Mouse (Mus musculus): ENCODE data around the gene Rbbp4. TPM values are rescaled to one million over a fixed set of nuclear protein-coding genes. Genes with fewer than 3 reads are reported as not detected.

The Rbbp4 gene
- polyA plus RNA-seq, 1 experiment = 55.5 TPM

- H3K27me3 ChIP-seq (ENCODE audit: control insufficient read depth, insufficient read depth, low read length) = no peaks in the 10 kb centered on the region
- H3K4me1 ChIP-seq (replicated peaks; ENCODE audit: control insufficient read depth, insufficient read depth, low read length) = no peaks in the 10 kb centered on the region
- peaks cover 19% of the 10 kb centered on the region for H3K36me3 ChIP-seq (ENCODE audit: control insufficient read depth, insufficient read depth, low read length)
- DNase-seq = no peak
- no peak overlapping the region for H3K27ac ChIP-seq (ENCODE audit: control insufficient read depth, insufficient read depth, low read length)
- H3K4me3 ChIP-seq (ENCODE audit: control insufficient read depth, insufficient read depth, low read length) = no peak overlapping the region
- no peak for TF ChIP-seq POLR2A (IDR thresholded peaks at IDR 0.05; ENCODE audit: control insufficient read depth, extremely low read depth, insufficient read depth, low read length, poor library complexity)
- no peak for TF ChIP-seq CTCF (IDR thresholded peaks at IDR 0.05; ENCODE audit: borderline replicate concordance, control insufficient read depth, extremely low read depth, insufficient read depth, low read length, poor library complexity)
- 95% methylated on average over 9 of the region's 9 CpGs for WGBS
Measured at GRCm38 (mm10) chr4:129303816-129304215, 31.4 kb downstream of the Rbbp4 start.

GRCm38 (mm10) chr4:129303401-129303800, 31.8 kb downstream of the Rbbp4 start:
- H3K27me3 ChIP-seq (ENCODE audit: control insufficient read depth, insufficient read depth, low read length) = no peaks in the 10 kb centered on the region
- peaks cover 16% of the 10 kb centered on the region for H3K36me3 ChIP-seq (ENCODE audit: control insufficient read depth, insufficient read depth, low read length)
- no peak overlapping the region for H3K4me3 ChIP-seq (ENCODE audit: control insufficient read depth, insufficient read depth, low read length)
- H3K4me1 ChIP-seq (replicated peaks; ENCODE audit: control insufficient read depth, insufficient read depth, low read length) = no peaks in the 10 kb centered on the region
- WGBS = 80% methylated on average over 5 of the region's 5 CpGs
- DNase-seq = no peak
- TF ChIP-seq CTCF (IDR thresholded peaks at IDR 0.05; ENCODE audit: borderline replicate concordance, control insufficient read depth, extremely low read depth, insufficient read depth, low read length, poor library complexity) = no peak
- no peak for TF ChIP-seq POLR2A (IDR thresholded peaks at IDR 0.05; ENCODE audit: control insufficient read depth, extremely low read depth, insufficient read depth, low read length, poor library complexity)
- no peak overlapping the region for H3K27ac ChIP-seq (ENCODE audit: control insufficient read depth, insufficient read depth, low read length)

DNA sequence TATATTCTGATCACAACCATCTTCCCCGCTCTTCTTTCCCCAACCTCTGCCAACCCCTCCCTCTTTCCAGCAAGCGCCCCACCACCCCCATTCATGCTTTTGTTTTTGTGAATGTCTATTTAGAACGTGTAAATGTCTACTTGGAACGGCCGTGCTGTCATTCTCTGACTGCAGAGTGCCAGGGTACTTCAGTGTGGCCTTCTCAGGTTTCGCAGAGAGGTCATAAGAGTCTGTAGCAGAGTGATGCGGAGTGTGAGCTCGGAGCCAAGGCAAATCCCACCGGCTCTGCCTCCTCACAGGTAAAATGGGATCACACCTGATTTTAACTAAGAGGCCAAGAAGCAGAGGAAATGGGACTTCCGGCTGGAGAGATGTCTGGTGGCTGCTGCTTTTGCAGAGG, 36.0 kb downstream of the Rbbp4 start:
- Histone ChIP-seq H3K27ac (ENCODE audit: control insufficient read depth, insufficient read depth, low read length) (no peak overlapping the region), H3K36me3 (ENCODE audit: control insufficient read depth, insufficient read depth, low read length) (no peaks in the 10 kb centered on the region), H3K27me3 (ENCODE audit: control insufficient read depth, insufficient read depth, low read length) (no peaks in the 10 kb centered on the region), H3K4me3 (ENCODE audit: control insufficient read depth, insufficient read depth, low read length) (no peak overlapping the region), H3K4me1 (replicated peaks; ENCODE audit: control insufficient read depth, insufficient read depth, low read length) (no peaks in the 10 kb centered on the region)
- 92% methylated on average over 10 of the region's 10 CpGs for WGBS
- DNase-seq = no peak
- TF ChIP-seq POLR2A (IDR thresholded peaks at IDR 0.05; ENCODE audit: control insufficient read depth, extremely low read depth, insufficient read depth, low read length, poor library complexity) (no peak), CTCF (IDR thresholded peaks at IDR 0.05; ENCODE audit: borderline replicate concordance, control insufficient read depth, extremely low read depth, insufficient read depth, low read length, poor library complexity) (no peak)

- WGBS = 92% methylated on average over 4 of the region's 4 CpGs
- H3K4me1 ChIP-seq (replicated peaks; ENCODE audit: control insufficient read depth, insufficient read depth, low read length) = no peaks in the 10 kb centered on the region
- no peak for DNase-seq
- H3K4me3 ChIP-seq (ENCODE audit: control insufficient read depth, insufficient read depth, low read length) = no peak overlapping the region
- no peaks in the 10 kb centered on the region for H3K36me3 ChIP-seq (ENCODE audit: control insufficient read depth, insufficient read depth, low read length)
- TF ChIP-seq POLR2A (IDR thresholded peaks at IDR 0.05; ENCODE audit: control insufficient read depth, extremely low read depth, insufficient read depth, low read length, poor library complexity) = no peak
- TF ChIP-seq CTCF (IDR thresholded peaks at IDR 0.05; ENCODE audit: borderline replicate concordance, control insufficient read depth, extremely low read depth, insufficient read depth, low read length, poor library complexity) = no peak
- no peaks in the 10 kb centered on the region for H3K27me3 ChIP-seq (ENCODE audit: control insufficient read depth, insufficient read depth, low read length)
- H3K27ac ChIP-seq (ENCODE audit: control insufficient read depth, insufficient read depth, low read length) = no peak overlapping the region
Measured at GRCm38 (mm10) chr4:129297724-129298123, 37.4 kb downstream of the Rbbp4 start.

GRCm38 (mm10) chr4:129296066-129296465, 39.1 kb downstream of the Rbbp4 start:
- WGBS = 93% methylated on average over 7 of the region's 7 CpGs
- no peaks in the 10 kb centered on the region for H3K27me3 ChIP-seq (ENCODE audit: control insufficient read depth, insufficient read depth, low read length)
- no peak overlapping the region for H3K4me3 ChIP-seq (ENCODE audit: control insufficient read depth, insufficient read depth, low read length)
- TF ChIP-seq POLR2A (IDR thresholded peaks at IDR 0.05; ENCODE audit: control insufficient read depth, extremely low read depth, insufficient read depth, low read length, poor library complexity) = no peak
- TF ChIP-seq CTCF (IDR thresholded peaks at IDR 0.05; ENCODE audit: borderline replicate concordance, control insufficient read depth, extremely low read depth, insufficient read depth, low read length, poor library complexity) = no peak
- no peaks in the 10 kb centered on the region for H3K4me1 ChIP-seq (replicated peaks; ENCODE audit: control insufficient read depth, insufficient read depth, low read length)
- H3K27ac ChIP-seq (ENCODE audit: control insufficient read depth, insufficient read depth, low read length) = no peak overlapping the region
- no peaks in the 10 kb centered on the region for H3K36me3 ChIP-seq (ENCODE audit: control insufficient read depth, insufficient read depth, low read length)
- DNase-seq = no peak

GRCm38 (mm10) chr4:129295188-129295587, 40.0 kb downstream of the Rbbp4 start:
- H3K4me1 ChIP-seq (replicated peaks; ENCODE audit: control insufficient read depth, insufficient read depth, low read length) = no peaks in the 10 kb centered on the region
- DNase-seq = no peak
- no peaks in the 10 kb centered on the region for H3K36me3 ChIP-seq (ENCODE audit: control insufficient read depth, insufficient read depth, low read length)
- no peak for TF ChIP-seq CTCF (IDR thresholded peaks at IDR 0.05; ENCODE audit: borderline replicate concordance, control insufficient read depth, extremely low read depth, insufficient read depth, low read length, poor library complexity)
- no peak for TF ChIP-seq POLR2A (IDR thresholded peaks at IDR 0.05; ENCODE audit: control insufficient read depth, extremely low read depth, insufficient read depth, low read length, poor library complexity)
- no peaks in the 10 kb centered on the region for H3K27me3 ChIP-seq (ENCODE audit: control insufficient read depth, insufficient read depth, low read length)
- 33% methylated on average over 2 of the region's 2 CpGs for WGBS
- H3K27ac ChIP-seq (ENCODE audit: control insufficient read depth, insufficient read depth, low read length) = no peak overlapping the region
- no peak overlapping the region for H3K4me3 ChIP-seq (ENCODE audit: control insufficient read depth, insufficient read depth, low read length)

- no peak overlapping the region for H3K4me3 ChIP-seq (ENCODE audit: control insufficient read depth, insufficient read depth, low read length)
- H3K4me1 ChIP-seq (replicated peaks; ENCODE audit: control insufficient read depth, insufficient read depth, low read length) = no peaks in the 10 kb centered on the region
- WGBS = 87% methylated on average over 16 of the region's 16 CpGs
- no peaks in the 10 kb centered on the region; the same call in 1 of the 2 replicates for H3K27me3 ChIP-seq (ENCODE audit: control insufficient read depth, insufficient read depth, low read length)
- H3K27ac ChIP-seq (ENCODE audit: control insufficient read depth, insufficient read depth, low read length) = no peak overlapping the region
- DNase-seq = no peak
- TF ChIP-seq CTCF (IDR thresholded peaks at IDR 0.05; ENCODE audit: borderline replicate concordance, control insufficient read depth, extremely low read depth, insufficient read depth, low read length, poor library complexity) = no peak
- no peaks in the 10 kb centered on the region for H3K36me3 ChIP-seq (ENCODE audit: control insufficient read depth, insufficient read depth, low read length)
Measured at GRCm38 (mm10) chr4:129293702-129294101, 41.5 kb downstream of the Rbbp4 start.
